Mouse (Mus musculus) adrenal gland, adult 18-20 months (tissue): ENCODE data around the gene Elavl1. TPM values are rescaled to one million over a fixed set of nuclear protein-coding genes. Genes with fewer than 3 reads are reported as not detected.
A peak's percentile ranks its signal among the peaks of the same experiment; 100 is the strongest.

Experiments used
- DNase-seq, 2 experiments: peaks; one replicate each; pipeline ENCODE4 v3.0.0; 2021 to 2022; ENCODE audit warnings: low spot score in 2 of 2
- total RNA-seq, 2 experiments: library from RNA; stranded (reverse); gene quantifications; 1 replicate in 1 of 2; 2 replicates in 1 of 2; pipeline ENCODE4 v1.2.3; 2021

Gene Elavl1
- total RNA-seq, 2 experiments from 2014 or later = 109 to 115 TPM

- peak; percentile 74 to 77 for DNase-seq
Observed at GRCm38 (mm10) chr8:4322470-4322869, 2.7 kb downstream of the Elavl1 start.

- no peak for DNase-seq
Observed at GRCm38 (mm10) chr8:4321031-4321430, 4.2 kb downstream of the Elavl1 start.

- DNase-seq = no peak
Observed at GRCm38 (mm10) chr8:4320404-4320803, 4.8 kb downstream of the Elavl1 start.

DNA sequence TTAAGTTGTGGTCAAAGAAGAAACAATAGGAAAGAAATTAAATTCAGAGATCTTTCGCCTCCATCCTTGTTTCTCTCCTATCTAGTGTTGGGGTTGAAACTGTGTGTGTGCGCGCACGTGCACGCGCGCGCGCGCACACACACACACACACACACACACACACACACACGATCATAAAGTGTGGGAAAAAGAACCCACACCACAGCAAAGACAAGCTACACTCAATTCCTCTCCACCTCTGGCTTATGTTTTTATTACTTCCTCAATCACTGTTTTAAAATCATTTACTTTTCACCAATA is 5.7 kb downstream of the Elavl1 start:
- DNase-seq = no peak

DNA sequence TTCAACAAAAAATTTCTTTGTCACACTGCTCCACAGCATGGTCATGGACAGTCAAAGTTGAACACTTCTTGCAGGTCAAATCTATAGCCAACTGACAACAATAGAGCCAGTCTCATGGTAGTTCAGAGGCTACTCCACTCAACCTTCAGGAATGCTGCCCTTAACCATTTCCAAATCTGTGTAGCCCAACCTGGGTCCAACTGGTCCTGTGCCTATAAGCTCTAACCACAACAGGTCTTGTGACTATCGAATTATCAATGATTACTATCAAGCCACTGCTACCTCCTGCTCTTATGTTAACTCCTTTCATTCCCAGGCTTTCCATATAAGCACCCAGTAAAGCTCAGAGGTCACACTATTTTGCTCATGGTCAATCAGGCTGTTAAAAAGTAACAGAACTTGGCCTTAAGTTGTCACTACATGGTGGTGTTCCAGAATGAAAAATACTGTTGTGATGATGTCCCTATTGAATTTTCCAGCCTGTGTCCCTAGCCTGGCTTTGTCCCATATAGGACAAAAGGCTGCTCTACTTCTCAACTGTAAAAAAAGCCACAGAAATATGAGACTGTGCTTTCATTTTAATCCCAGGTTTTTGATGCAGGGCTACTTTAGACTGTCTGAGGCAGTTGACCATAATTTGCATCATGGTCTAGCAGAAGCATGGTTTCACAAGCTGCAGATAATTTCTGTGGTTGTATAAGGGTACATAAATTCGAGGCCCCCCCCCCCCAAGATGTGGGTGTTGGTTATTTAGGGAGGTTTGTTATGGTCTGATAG is 6.2 kb downstream of the Elavl1 start:
- DNase-seq = no peak

GRCm38 (mm10) chr8:4318124-4318523 is 7.1 kb downstream of the Elavl1 start:
- DNase-seq = no peak

DNA sequence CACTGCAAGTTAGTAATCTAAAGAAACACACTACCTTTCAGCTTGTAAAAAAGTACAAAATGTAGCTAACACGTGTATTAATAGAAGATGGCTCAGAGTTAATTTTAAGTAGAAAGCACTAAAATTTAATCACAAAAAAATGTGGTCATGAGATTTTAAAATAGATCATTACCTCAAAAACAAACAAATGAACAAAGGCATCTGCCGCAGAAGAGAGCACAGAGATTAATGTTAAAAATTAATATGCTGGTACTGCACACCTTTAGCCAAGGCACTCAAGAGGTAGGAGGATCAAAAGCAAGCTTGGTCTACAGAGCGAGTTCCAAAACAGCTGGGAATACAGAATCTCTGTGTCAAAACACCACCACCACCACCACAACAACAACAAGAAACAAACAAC is 10.4 kb downstream of the Elavl1 start:
- no peak for DNase-seq

- DNase-seq = no peak
Observed at GRCm38 (mm10) chr8:4313254-4314124, 11.7 kb downstream of the Elavl1 start.

DNA sequence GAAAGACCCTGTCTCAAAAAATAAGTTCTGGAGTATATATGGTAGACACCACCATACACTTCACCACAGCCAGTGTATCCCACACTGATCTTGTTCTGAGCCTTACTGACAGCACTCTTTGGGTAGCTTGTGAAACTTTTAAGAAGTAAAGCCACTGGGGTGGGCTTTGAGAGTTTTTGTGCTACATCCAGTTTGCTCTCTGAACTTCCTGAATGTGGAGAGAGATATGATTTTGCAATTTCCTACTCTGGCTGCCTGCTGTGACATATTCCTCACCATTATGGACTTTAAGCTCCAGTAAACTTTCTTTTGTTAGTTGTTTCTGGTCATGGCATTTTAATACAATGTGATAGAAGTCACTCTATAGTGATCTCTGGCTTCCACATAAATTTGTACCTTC is 13.1 kb downstream of the Elavl1 start:
- DNase-seq = no peak

DNA sequence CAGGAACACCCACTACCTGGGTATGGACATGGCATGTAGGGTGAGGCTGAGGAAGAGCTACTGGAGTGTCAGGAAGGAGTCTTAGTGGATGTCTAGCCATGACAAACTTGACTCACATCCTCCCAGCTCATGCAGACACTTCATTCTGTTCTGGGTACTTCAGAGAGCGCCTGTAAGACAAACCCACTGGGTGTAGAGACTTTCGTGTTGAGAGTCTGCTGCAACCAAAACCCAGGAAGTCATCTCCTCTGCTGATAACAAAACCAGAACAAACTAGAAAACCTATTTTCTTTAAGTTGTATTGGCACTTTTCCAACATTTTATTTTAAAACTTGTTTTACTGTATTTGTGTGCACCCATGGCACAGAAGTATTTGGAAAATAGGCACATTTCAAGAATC is 19.4 kb downstream of the Elavl1 start:
- DNase-seq = no peak

- DNase-seq = no peak
Observed at GRCm38 (mm10) chr8:4304124-4304547, 21.1 kb downstream of the Elavl1 start.

GRCm38 (mm10) chr8:4297822-4298221 is 27.4 kb downstream of the Elavl1 start:
- no peak for DNase-seq

DNA sequence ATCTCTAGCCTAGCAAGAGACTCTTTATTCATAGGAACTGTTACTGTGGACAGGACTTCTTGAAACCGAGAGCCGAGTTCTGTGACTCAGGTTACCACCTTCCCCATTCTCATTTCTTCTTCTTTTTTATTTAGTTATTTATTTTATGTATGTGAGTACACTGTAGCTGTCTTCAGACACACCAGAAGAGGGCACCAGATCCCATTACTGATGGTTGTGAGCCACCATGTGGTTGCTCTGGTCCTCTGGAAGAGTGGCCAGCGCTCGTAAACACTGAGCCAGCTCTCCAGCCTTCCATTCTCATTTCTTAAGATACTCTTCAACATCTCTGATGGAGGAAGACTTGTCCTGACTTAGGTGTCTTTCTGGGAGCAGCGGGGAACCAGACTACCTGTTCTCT is 32.5 kb downstream of the Elavl1 start:
- no peak for DNase-seq

- no peak for DNase-seq
Observed at GRCm38 (mm10) chr8:4276111-4276465, 49.1 kb downstream of the Elavl1 start.

DNA sequence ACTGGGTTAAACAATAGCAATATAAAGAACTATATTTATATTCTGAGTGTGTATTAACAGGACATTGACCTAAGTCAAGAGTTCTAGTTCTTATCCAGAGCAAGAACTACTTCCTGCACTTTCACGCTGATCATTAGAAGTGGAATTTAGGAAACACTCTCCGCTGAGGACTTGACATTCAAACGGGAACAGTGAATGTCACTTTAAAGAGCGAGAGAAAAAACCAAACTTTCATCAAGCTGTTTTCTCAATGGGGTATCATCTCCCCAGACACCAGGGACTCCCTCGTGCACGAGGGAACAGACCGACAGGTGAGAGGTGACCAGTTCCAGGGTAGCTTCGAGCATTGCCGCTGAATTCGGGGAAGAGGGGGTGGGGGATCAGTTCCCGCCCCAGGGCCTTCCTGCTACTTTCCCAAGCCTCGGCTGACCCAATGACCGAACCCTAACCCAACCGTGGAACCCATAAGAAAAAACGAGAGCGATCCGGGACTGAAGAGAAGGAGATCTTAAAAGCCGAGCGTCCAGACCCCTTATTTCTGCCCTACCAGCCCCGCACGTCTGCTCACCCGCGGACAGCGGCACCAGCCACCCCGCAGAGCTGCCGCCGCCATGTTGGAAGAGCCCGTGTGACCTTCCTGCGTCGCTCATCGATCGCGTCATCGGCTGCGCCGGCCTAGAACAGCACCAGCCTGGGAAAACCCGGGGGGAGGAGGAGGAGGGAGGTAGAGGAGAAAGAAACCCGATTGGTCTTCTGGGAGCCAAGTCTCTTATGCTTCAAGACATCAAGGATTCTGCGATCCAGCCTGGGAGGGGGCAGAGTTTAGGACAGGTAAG is 49.7 kb downstream of the Elavl1 start, which contains the start of gene Timm44:
Gene Timm44 (minus strand): TSS at position 639 of the 836 bp plus-strand sequence.
- DNase-seq = peak; percentile 95

GRCm38 (mm10) chr8:4269609-4270008 is 55.6 kb downstream of the Elavl1 start:
- DNase-seq = no peak

DNA sequence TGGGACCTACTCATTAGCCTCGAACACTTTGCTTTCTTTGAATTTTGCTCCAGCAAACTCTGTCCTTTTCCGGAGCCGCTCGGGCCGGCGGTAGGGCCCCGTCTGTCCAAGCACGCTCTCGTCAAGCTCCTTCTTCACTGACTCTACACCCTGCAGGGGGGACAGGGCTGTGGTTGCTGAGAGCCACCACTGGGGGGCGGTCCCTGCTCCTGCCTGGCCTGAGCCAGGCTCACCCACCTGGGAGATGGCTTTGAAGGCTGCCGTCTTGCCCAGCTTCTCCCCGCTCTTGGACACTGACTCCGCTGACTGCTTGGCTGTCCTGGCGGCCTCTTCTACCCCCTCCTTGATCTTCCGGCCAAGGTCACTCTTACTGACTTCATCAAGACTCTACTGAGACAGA is 57.6 kb downstream of the Elavl1 start:
- DNase-seq = no peak

GRCm38 (mm10) chr8:4265160-4265914 is 59.9 kb downstream of the Elavl1 start:
- no peak for DNase-seq

GRCm38 (mm10) chr8:4263105-4263791 is 62.0 kb downstream of the Elavl1 start:
- DNase-seq = no peak

GRCm38 (mm10) chr8:4259805-4260170 is 65.4 kb downstream of the Elavl1 start:
- no peak for DNase-seq
